Mouse (Mus musculus) neural tube, embryonic 15.5 days (tissue): ENCODE results near the gene Bcas2. TPM values are rescaled to one million over a fixed set of nuclear protein-coding genes. Genes with fewer than 3 reads are reported as not detected.
"Not testable (repeated sequence)": the region's sequence is repeated elsewhere in the genome, so short reads cannot be mapped to it uniquely, and the experiment has no call there.

Source experiments
- ATAC-seq: fragments of 200-750 bp; cut with Nextera tagmentation; 2 replicates; pipeline ENCODE4 v1.8.0; 2017; ENCODE audit warnings: mild to moderate bottlenecking, moderate TSS enrichment, moderate library complexity; ENCODE audit not compliant: low FRiP score
- H3K27ac ChIP-seq: fragments of 300-500 bp; sonication (generic); replicated peaks from 2 replicates; pipeline ENCODE4 v1.5.1; 2015; ENCODE audit warnings: mild to moderate bottlenecking, inconsistent platforms
- H3K27me3 ChIP-seq: fragments of 300-500 bp; sonication (generic); replicated peaks from 2 replicates; pipeline ENCODE4 v1.6.1; 2015; ENCODE audit warnings: inconsistent platforms
- H3K36me3 ChIP-seq: fragments of 300-500 bp; sonication (generic); 2 replicates; pipeline ENCODE4 v1.6.1; 2015; ENCODE audit warnings: inconsistent platforms
- H3K4me1 ChIP-seq: fragments of 300-500 bp; sonication (generic); 2 replicates; pipeline ENCODE4 v1.6.1; 2015; ENCODE audit warnings: inconsistent platforms
- H3K4me2 ChIP-seq: fragments of 300-500 bp; sonication (generic); 2 replicates; pipeline ENCODE4 v1.6.1; 2015; ENCODE audit warnings: inconsistent platforms, mild to moderate bottlenecking, moderate library complexity
- H3K4me3 ChIP-seq: fragments of 300-500 bp; sonication (generic); replicated peaks from 2 replicates; pipeline ENCODE4 v1.5.1; 2015; ENCODE audit warnings: mild to moderate bottlenecking, inconsistent platforms
- H3K9ac ChIP-seq: fragments of 300-500 bp; sonication (generic); replicated peaks from 2 replicates; pipeline ENCODE4 v1.6.1; 2015; ENCODE audit warnings: mild to moderate bottlenecking, inconsistent platforms
- H3K9me3 ChIP-seq: fragments of 300-500 bp; sonication (generic); replicated peaks from 2 replicates; pipeline ENCODE4 v1.6.1; 2016; ENCODE audit warnings: inconsistent platforms
- WGBS: fragments of 180-500 bp; shearing (Covaris S2); methylation state at CpG from one replicate; pipeline ENCODE4 v1.1.7; 2015; ENCODE audit warnings: mixed read lengths; 5-methylcytosine and 5-hydroxymethylcytosine counted together
- polyA plus RNA-seq: library from polyadenylated mRNA; unstranded; fragments of >200 nt; fragmentation: Nextera tagmentation; extraction: Ambion mirVana; gene quantifications from 2 replicates; pipeline ENCODE4 v1.2.1, GENCODE M21; 2015

Bcas2 gene
- polyA plus RNA-seq, 1 experiment from 2014 or later = 199 TPM

DNA sequence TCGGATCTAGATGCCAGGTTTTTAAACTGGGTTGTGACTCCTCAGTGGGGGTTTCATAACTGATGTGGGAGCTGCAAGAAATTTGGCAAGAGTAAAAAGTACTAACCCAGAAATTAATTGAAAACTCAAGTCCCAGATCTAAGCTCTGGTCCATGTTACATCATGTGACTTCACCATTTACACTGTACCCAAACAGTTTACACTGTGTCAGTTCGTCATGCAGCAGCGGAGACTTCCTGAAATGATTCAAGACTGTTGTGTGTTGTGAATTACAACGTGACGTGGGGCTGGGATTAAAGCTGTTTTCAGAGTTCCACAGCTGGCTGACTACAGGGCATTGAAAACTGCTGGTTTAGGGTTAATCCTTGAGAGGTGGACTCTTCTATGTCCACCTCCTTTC lies 1.2 kb downstream of the Bcas2 start:
- Histone ChIP-seq H3K4me3 (peak overlapping the region; percentile 61), H3K27ac (no peak overlapping the region), H3K9me3 (no peaks in the 10 kb centered on the region), H3K4me2 (peak overlapping the region; percentile 71), H3K9ac (peak overlapping the region; percentile 82), H3K4me1 (peaks cover 25% of the 10 kb centered on the region), H3K36me3 (peaks cover 37% of the 10 kb centered on the region), H3K27me3 (no peaks in the 10 kb centered on the region)
- no peak for ATAC-seq
- 62% methylated on average over 5 of the region's 5 CpGs for WGBS

DNA sequence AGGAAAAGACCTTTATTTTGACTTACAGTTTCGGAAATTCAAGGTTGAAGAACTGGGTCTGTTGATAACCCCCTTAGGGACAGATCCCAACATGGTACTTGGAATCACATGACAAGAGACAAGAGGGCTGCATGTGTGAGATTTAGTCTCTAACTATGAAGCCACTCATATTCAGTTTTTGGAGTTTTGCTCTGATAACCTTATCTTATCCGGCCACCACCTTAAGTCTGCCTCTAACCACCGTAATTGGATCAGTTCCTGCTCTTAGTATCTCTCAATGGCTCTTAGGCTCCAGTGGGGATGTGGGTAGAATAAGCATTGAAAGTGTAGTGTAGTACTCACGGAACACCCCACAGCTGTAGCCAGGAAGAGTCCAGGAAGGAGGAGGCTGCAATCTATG lies 5.3 kb downstream of the Bcas2 start:
- Histone ChIP-seq H3K4me1 (peaks cover 16% of the 10 kb centered on the region), H3K4me3 (no peak overlapping the region), H3K36me3 (peaks cover 56% of the 10 kb centered on the region), H3K4me2 (no peak overlapping the region), H3K9ac (no peak overlapping the region), H3K9me3 (no peaks in the 10 kb centered on the region), H3K27ac (no peak overlapping the region), H3K27me3 (no peaks in the 10 kb centered on the region)
- whole genome bisulfite sequencing = 97% methylated on average over 4 of the region's 4 CpGs
- ATAC-seq = no peak

DNA sequence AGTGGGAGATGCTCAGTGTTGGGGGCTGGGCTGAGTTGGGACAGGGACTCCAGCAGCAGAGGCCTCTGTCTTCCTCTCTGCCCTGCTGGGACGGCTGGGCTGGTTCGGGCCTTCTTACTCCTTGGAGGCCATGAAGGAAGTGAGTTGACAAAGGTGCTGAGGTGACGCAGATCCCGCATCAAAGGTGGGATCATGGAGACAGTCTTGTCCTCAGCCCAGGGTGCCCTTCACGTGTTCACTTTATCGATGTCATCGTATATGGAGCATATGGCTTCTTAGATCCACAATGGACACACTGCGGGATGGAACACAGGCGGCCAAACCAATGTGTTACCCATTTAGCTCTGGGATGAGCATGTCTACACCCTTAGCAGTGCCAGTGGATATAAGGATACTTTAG lies 8.1 kb downstream of the Bcas2 start:
- H3K9me3 ChIP-seq = no peaks in the 10 kb centered on the region
- WGBS = 94% methylated on average over 9 of the region's 9 CpGs
- no peak overlapping the region for H3K9ac ChIP-seq
- no peaks in the 10 kb centered on the region for H3K4me1 ChIP-seq
- no peaks in the 10 kb centered on the region for H3K27me3 ChIP-seq
- H3K27ac ChIP-seq = no peak overlapping the region
- H3K4me3 ChIP-seq = no peak overlapping the region
- H3K36me3 ChIP-seq = peaks cover 45% of the 10 kb centered on the region
- ATAC-seq = no peak
- no peak overlapping the region for H3K4me2 ChIP-seq

DNA sequence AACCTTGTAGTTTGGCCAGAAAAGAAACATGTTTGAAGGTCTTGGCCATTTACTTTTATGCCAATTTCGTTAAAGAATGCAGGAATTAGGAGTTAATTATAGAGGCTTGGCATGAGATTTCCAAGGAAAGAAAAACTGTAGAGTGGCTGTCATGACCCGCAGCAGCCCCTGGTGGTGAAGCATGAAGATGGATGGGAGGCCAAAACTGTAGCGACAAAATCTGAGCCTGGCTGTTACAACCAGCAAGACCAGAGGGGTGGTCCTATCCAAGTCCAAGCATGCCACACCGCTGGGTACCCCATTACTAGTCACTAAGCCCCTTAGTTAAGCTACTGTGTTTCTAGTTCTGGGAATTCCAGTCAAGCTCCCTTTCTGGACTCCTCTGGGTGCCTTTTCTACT lies 9.7 kb downstream of the Bcas2 start:
- WGBS = 61% methylated on average over 4 of the region's 4 CpGs
- Histone ChIP-seq H3K9me3 (no peaks in the 10 kb centered on the region), H3K4me1 (no peaks in the 10 kb centered on the region), H3K4me2 (no peak overlapping the region), H3K36me3 (peaks cover 31% of the 10 kb centered on the region), H3K9ac (no peak overlapping the region), H3K4me3 (no peak overlapping the region), H3K27ac (no peak overlapping the region), H3K27me3 (no peaks in the 10 kb centered on the region)
- no peak for ATAC-seq

DNA sequence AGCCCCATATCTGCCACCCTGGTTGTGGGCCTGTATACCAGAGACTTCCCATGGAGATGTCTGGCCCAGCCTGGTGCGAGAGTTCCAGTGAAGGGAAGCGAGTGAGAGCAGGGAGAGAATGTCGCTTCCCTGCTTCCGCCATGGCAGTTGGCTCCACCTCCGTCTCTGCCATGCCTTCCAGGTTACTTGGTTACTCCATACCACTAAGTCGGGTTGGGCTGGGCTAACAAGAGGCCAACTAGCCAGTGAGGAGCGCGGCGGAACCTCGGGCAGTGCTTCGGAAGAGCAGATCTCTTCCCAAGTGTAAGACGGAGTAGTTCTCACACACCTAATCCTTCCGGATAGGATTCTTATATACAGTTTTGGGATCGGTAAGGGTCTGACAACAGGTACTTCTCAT lies 11.4 kb downstream of the Bcas2 start:
- peaks cover 17% of the 10 kb centered on the region for H3K36me3 ChIP-seq
- WGBS = 82% methylated on average over 14 of the region's 14 CpGs

DNA sequence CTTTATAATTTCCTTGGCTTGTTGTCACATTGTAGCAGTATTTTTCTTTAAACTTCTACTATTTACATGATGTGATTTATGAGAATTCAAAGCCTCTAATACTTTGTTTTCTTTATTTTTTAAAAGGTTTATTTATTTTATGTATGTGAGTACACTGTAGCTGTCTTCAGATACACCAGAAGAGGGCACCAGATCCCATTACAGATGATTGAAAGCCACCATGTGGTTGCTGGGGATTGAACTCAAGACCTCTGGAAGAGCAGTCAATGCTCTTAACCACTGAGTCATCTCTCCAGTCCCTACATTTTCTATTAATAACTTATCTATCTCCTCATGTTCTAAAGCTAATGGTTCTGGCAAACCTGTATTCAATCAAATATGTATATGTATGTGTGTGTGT lies 13.0 kb downstream of the Bcas2 start:
- H3K4me3 ChIP-seq, H3K4me1 ChIP-seq, H3K9me3 ChIP-seq, ATAC-seq, H3K4me2 ChIP-seq, H3K27me3 ChIP-seq, H3K27ac ChIP-seq, H3K9ac ChIP-seq, H3K36me3 ChIP-seq: not testable (repeated sequence)

More for the DNA sequence above, 11.4 kb downstream of the Bcas2 start:
- no peak overlapping the region for H3K27ac ChIP-seq
- no peaks in the 10 kb centered on the region for H3K27me3 ChIP-seq
- no peak overlapping the region for H3K4me2 ChIP-seq
- H3K9ac ChIP-seq = no peak overlapping the region
- H3K4me1 ChIP-seq = no peaks in the 10 kb centered on the region
- H3K9me3 ChIP-seq = no peaks in the 10 kb centered on the region
- no peak for ATAC-seq
- H3K4me3 ChIP-seq = no peak overlapping the region

DNA sequence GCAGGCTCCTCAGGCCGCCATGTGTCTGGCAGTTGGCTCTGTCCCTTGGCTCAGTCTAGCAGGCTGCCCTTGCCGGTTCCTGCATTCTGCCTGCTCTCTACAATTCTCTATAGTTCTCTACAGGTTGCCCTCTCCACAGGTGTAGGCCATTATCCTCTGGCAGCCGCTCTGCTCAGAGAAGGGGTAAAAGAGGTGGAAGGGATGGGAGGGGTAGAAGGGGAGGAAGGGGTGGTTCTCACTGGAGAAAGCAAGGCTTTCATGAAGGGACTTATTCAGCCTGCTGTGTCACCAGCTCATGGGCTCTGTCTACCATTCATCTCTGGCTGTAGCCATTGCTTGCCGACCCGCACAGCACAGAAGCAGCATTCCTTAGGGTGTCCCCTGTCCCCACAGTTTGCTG lies 17.0 kb downstream of the Bcas2 start:
- no peak overlapping the region for H3K4me3 ChIP-seq
- no peak for ATAC-seq
- H3K27ac ChIP-seq = no peak overlapping the region
- no peaks in the 10 kb centered on the region for H3K4me1 ChIP-seq
- H3K9ac ChIP-seq = no peak overlapping the region
- no peaks in the 10 kb centered on the region for H3K9me3 ChIP-seq
- H3K36me3 ChIP-seq = no peaks in the 10 kb centered on the region
- H3K27me3 ChIP-seq = no peaks in the 10 kb centered on the region
- no peak overlapping the region for H3K4me2 ChIP-seq
- 68% methylated on average over 5 of the region's 5 CpGs for WGBS

DNA sequence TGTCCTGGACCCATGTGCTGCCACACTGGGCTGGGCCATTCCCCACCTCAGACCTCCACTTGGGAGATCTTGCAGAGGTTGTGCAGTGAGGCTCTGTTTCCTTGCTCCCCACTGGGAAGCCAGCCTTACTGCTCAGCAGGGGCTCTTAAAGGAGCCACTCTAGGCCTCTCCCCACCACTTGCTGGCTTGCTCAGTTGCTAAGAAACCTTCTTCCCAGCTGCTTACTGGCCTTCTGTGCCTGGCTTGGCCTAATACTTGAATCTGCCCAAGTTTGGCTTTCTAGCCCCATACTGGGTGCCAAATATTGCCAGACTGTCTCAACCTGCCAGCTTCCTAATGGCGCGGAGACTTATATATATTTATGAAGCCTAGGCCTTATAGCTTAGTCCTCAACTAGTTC lies 17.4 kb downstream of the Bcas2 start:
- Histone ChIP-seq H3K4me3 (no peak overlapping the region), H3K4me2 (no peak overlapping the region), H3K4me1 (no peaks in the 10 kb centered on the region), H3K27ac (no peak overlapping the region), H3K9ac (no peak overlapping the region), H3K36me3 (no peaks in the 10 kb centered on the region), H3K9me3 (no peaks in the 10 kb centered on the region), H3K27me3 (no peaks in the 10 kb centered on the region)
- ATAC-seq = no peak
- 90% methylated on average over 2 of the region's 2 CpGs for WGBS

DNA sequence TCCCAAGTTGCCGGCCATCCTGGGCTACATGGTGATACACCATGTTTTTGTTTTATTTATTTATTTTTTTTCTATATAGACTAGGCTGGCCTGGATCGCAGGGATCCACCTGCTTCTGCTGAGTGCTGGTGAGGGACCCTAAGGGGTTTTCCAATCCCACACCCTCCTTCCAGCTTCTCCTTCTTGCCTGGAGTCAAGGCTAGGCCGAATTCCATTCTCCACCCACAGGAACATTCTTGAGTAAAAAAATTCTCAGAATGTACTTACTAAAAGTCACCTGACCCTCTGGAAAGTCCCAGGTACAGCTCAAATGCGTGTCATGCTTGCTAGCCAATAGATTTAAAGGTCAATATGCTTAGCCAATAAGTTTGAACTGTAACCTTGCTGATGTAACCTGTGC lies 20.7 kb downstream of the Bcas2 start:
- no peaks in the 10 kb centered on the region for H3K4me1 ChIP-seq
- no peak overlapping the region for H3K4me2 ChIP-seq
- 93% methylated on average over 4 of the region's 4 CpGs for WGBS
- H3K27ac ChIP-seq = no peak overlapping the region
- no peaks in the 10 kb centered on the region for H3K36me3 ChIP-seq
- no peak overlapping the region for H3K9ac ChIP-seq
- ATAC-seq = no peak
- H3K4me3 ChIP-seq = no peak overlapping the region
- no peaks in the 10 kb centered on the region for H3K9me3 ChIP-seq
- no peaks in the 10 kb centered on the region for H3K27me3 ChIP-seq

DNA sequence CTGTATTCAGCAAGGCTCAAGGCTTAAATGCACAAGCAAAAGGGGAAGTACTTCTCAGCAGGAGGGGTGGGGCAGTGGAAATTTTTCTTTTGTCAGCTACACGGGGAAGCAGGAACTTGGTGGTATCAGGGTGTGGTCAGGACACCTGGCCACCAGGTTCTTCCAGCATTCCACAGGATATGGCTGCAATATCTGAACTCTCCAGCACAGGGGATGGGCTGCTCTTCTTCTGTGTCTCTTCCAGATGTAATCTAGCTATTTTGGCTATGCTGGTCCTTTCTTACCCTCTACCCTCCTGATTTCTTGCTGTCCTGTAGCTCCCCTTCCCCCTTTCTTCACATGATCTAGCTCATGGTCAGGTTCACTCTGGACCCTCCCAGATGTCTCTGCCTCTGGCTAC lies 21.7 kb downstream of the Bcas2 start:
- H3K9me3 ChIP-seq = no peaks in the 10 kb centered on the region
- no peaks in the 10 kb centered on the region for H3K4me1 ChIP-seq
- H3K4me2 ChIP-seq = no peak overlapping the region
- no peak overlapping the region for H3K4me3 ChIP-seq
- no peak overlapping the region for H3K27ac ChIP-seq
- H3K27me3 ChIP-seq = no peaks in the 10 kb centered on the region
- no peak overlapping the region for H3K9ac ChIP-seq
- WGBS = 80% methylated on average over 1 of the region's 1 CpGs
- H3K36me3 ChIP-seq = no peaks in the 10 kb centered on the region
- no peak for ATAC-seq

DNA sequence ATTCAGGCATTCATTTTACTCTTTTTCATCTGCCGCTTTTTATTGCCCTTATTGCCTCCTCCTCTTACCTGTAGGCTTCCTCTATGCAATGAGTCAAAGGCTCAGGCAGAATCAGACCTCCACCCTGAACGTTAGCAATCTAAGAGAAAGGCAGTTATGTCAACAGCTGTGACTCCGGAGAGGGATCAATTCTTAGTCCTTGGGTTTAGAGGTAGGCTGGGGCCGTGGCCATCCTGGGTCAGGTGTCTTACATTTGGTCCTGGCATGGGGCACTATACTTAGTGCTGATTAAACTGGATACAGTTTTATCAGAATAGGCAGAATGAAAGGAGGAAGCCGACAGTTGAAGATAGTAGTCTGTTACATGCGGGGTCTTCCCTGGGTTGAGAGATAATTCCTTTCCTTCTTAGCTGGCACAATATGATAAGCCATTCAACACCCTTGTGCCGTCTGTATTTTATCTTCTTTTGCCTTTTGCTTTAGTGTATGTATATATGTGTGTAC lies 24.9 kb downstream of the Bcas2 start:
- H3K27me3 ChIP-seq = no peaks in the 10 kb centered on the region
- 86% methylated on average over 7 of the region's 7 CpGs for WGBS
- no peak for ATAC-seq
- H3K4me2 ChIP-seq = no peak overlapping the region
- no peak overlapping the region for H3K4me3 ChIP-seq
- H3K9me3 ChIP-seq = no peaks in the 10 kb centered on the region
- H3K27ac ChIP-seq = no peak overlapping the region
- H3K36me3 ChIP-seq = no peaks in the 10 kb centered on the region
- H3K4me1 ChIP-seq = no peaks in the 10 kb centered on the region
- no peak overlapping the region for H3K9ac ChIP-seq

DNA sequence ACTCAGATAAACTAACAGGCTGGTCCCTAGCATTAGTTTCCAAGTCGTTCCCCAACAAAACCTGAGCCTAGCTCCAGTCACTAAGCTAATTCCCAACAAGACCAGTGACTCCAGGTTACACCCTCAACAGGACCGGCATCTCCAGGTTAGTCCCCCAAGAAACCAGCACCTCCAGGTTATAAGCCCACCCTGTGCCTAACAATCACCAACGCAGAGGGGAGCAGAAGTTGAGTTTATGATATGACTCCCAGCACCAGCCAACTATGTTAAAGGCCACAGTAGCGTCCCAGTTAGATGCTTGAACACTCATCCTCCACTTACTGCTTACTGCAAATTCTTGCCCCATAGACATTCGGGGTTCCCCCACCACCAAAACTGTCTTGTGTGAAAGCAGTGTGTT lies 27.9 kb downstream of the Bcas2 start:
- no peak overlapping the region for H3K9ac ChIP-seq
- H3K9me3 ChIP-seq = no peaks in the 10 kb centered on the region
- H3K4me2 ChIP-seq = no peak overlapping the region
- no peaks in the 10 kb centered on the region for H3K36me3 ChIP-seq
- no peaks in the 10 kb centered on the region for H3K27me3 ChIP-seq
- H3K4me3 ChIP-seq = no peak overlapping the region
- no peaks in the 10 kb centered on the region for H3K4me1 ChIP-seq
- 89% methylated on average over 5 of the region's 5 CpGs for WGBS
- no peak for ATAC-seq
- H3K27ac ChIP-seq = no peak overlapping the region

DNA sequence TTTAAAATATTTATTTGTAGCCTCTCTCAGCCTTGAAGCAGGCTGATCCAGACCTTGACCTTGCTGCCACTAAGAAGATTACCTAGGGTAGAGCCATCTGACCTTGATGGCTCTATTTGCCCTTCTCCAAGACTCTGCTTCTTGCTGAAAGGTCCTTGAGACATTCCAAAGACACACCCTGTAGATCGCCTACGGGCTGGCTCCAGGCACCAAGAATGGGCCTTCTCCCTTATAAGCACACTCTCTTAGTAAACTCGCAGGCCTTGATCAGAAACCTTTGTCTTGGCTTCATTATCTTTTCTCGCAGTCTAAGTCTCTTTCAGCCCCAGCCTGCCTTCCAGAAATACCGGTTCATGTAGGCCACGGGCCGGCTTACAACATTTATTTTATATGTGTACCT lies 29.6 kb downstream of the Bcas2 start:
- ATAC-seq, H3K4me3 ChIP-seq, H3K9me3 ChIP-seq, H3K9ac ChIP-seq, H3K27ac ChIP-seq, H3K4me1 ChIP-seq, H3K27me3 ChIP-seq, H3K36me3 ChIP-seq, H3K4me2 ChIP-seq: not testable (repeated sequence)
- 95% methylated on average over 7 of the region's 7 CpGs for WGBS
